Mouse (Mus musculus) hematopoietic stem cell, adult 5-6 weeks (primary cell): ENCODE measurements around the gene Tmem47. TPM values are rescaled to one million over a fixed set of nuclear protein-coding genes. Genes with fewer than 3 reads are reported as not detected.

Experiments
- ATAC-seq, 2 experiments: fragments of 125-278 bp in 1 of 2; replicated peaks in 1 of 2; 2 replicates each; pipeline ENCODE4 v1.8.0; 2016 to 2017; ENCODE audit warnings: inconsistent platforms in 2 of 2, mild to moderate bottlenecking in 2 of 2, moderate number of reproducible peaks in 2 of 2, low read depth in 1 of 2, moderate TSS enrichment in 1 of 2; ENCODE audit not compliant: low FRiP score in 2 of 2, poor library complexity in 2 of 2, severe bottlenecking in 2 of 2, insufficient read depth in 1 of 2, low TSS enrichment in 1 of 2
- total RNA-seq: library from RNA; stranded (forward); fragments of 172-1452, 232-1000 nt; gene quantifications from 2 replicates; pipeline ENCODE4 v1.2.3, GENCODE M21; 2017

Gene Tmem47
- total RNA-seq: not detected in 2 replicates

DNA sequence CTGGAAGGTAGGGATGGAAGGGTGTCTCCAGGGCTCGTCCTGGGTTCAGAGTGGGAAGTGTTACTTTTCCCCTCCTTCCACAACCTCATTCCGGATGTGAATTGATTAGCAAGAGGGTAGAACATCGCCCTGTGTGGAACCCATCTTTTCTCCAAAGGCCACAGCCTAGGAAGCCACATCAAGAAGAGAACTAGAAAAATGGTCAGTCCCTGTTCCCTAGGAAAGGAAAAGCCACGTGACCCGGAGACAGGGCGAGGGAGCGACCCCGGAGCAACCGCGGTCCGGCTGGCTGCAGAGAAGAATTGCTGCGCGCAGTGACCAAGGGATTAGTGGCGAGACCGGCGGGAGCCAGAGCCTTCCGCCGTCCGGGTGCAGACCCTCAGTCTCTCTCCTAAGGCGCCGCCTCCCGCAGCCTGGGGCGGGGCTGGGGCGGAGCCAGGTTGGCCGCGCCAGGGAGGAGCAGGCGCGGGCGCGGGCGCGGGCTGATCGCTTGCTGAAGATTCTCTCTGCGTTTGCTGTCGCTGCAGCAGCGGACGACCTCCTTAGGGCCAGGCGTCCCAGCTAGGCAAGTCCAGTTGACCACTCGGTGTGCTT lies at the start of gene Tmem47:
Gene Tmem47 (plus strand): TSS at position 489 of the 594 bp plus-strand sequence.
- ATAC-seq: peak; percentile 48 to 62; a peak in 2 of 4 replicates

DNA sequence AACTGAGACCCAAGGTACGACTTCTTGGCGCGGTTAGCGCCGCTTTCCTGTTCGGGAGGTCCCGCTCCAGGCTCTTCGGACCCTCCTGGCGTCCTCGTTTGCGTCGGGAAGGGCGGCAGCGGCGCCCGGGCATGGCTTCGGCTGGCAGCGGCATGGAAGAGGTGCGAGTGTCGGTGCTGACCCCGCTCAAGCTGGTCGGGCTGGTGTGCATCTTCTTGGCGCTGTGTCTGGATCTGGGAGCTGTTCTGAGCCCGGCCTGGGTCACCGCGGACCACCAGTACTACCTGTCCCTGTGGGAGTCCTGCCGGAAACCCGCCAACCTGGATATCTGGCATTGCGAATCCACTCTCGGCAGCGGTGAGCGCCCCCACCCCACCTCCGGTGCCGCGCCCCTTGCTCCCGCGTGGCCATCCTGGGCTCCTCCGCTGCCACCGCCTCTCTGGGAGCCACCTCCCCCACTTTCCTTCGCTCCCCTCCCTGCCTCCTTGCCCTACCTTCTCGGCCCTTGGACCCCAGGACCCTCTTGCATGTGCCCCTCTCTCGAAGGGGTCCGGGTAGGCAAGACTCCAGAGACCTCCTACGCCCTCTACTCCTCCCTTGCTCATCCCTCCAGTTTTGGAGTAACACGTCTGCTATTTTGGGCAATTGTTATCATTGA lies 435 bp downstream of the Tmem47 start:
- ATAC-seq: no peak

DNA sequence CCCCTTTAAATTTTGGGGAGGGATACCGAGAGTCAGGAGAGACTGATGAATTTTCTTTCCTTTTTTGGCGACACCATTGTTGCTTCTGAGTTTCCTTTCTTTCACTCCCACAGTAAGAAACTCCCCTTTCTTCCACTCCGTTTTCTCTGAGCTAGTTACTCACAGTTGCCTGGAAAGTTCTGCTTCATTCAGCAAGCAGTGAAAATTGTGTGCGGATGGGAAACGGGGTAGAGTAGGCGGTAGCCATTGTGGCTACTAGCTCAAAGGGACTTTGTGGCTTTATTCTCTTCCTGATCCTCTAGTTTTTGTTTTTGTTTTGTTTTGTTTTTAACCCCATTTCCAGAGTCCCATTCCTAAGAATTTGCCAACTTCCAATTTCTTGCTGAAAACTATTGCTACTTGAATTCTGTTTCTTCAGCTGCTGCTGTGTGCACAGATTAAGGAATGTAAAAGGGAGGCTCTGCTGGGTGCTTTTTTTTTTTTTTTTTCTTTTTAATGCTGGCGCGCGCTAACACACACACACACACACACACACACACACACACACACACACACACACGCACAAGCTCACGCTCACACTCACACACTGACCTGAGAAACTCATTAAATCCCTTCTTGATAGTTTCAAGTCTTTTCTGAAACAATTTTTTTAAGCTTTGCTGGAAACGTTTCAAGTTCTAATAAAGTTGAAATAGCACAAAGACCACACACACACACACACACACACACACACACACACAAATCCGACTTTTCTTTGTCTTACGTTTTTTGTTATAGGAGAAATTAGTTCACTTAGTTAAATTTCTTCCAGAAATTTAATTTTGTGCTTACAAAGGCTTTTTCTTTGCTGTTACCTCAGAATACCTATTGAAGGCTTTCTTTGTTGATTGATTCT lies 1.5 kb downstream of the Tmem47 start:
- no peak for ATAC-seq

DNA sequence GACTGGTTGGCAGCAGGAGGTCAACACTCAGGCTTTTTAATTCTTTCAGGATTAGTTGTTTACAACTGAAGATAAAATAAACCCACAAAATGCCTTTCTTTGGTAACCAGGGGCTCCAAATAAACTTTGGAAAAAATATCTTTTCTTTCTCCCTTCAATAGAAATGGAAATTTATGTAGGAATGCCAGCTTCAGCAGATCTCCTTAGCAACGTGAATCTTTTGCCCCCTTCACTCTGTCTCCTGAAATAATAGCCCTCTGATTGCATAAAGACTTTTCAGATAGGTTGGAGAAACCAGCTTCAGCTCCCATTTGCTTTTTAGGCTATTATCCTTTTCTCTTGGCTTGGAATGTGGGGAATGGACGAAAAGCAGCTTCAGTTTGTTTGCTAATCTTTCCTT lies 2.2 kb downstream of the Tmem47 start:
- ATAC-seq: no peak

- ATAC-seq: no peak
Measured at GRCm38 (mm10) chrX:81073834-81074233, 3.3 kb downstream of the Tmem47 start.

GRCm38 (mm10) chrX:81078522-81078921 lies 8.0 kb downstream of the Tmem47 start:
- ATAC-seq: no peak

GRCm38 (mm10) chrX:81080996-81081395 lies 10.5 kb downstream of the Tmem47 start:
- no peak for ATAC-seq

DNA sequence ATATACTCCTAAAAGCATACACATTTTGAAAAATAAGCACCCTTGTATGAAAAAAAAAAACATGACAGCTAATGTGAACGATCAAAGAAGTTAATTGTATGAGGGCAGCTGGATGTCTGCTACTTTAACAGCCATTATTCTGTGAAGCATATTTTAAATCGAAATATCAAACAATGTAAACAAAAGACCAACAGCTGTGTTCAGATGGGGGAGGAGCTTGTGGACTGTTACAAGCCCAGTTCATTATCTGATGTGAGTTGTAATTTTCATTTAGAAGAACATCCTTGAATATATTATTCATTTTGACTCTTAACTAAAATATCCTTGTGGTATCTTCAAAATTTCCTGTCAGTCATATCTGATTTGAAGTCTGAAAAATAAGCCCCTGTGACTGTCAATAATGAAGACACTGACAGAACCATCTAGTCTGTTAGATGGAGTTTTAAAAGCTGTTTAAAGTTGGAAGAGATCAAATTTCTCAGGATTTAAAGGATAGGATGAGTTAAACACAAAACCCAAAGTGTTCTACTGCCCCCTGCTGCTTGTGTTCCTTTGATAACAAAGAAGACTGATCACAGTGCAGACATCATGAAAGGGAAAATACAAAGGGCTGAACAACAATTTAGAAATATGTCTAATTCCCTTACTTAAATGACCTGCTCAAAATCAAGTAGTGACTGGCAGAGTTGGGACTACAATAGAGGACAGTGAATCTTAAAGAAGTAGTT lies 14.7 kb downstream of the Tmem47 start:
- no peak for ATAC-seq

- ATAC-seq: no peak
Measured at GRCm38 (mm10) chrX:81147416-81147815, 76.9 kb downstream of the Tmem47 start.
